ENCODE assay signal across 8 mouse cellular contexts in the genomic region with DNA sequence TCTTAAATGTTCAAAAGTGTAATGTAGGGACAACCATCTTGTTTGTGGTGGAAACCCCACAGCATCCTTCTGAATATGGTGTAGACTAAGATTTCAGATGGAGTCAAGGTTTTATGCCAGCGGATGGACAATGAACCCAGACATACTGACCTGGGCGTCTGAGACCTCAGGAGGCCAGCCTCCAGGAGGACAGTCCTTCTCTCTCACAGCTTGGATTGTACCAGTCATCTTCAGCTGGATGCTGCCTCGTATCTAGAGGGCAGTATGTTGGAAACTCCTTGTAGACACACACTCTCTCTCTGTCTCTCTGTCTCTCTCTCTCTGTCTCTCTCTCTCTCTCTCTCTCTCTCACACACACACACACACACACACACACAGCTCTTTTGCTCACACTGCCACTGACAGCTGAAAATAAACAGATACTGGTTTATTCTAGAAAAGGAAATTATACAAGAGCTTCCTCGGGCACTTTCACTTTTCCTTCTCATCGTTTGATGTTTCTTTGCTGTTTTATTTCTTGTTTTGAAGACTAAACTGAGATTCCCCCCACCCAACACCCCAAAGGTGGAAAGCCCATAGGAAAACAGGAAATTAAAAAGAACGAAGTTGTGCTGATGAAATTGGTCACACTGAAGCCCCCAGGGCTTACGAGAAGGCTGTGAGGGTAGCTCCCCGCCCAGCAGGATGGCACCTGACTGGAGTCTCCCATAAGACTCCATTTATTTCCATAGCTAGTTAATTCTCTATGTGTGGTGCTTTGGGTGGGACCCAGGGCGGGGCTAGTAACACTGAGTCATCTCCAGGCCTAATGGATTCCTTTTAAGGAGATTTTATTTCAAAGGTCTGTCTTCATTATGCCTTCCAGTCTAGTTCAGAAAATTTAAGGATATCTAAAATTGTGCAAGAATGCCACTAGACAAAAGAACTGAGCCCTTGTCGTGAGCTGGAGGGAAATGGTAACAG.
A peak's percentile ranks its signal among the peaks of the same experiment; 100 is the strongest.
DNase-seq lines count a peak whose midpoint lies in the region; ATAC-seq and TF ChIP-seq lines count a peak whose summit lies in the region.
"Had no signal": no experiment of that assay in that cellular context is flagged by ENCODE, and none has a peak within 500 bp of the region (broad histone marks: within the 10 kb centered on the region; RNA-seq: fewer than 3 reads in every experiment).

No protein-coding gene starts in this region.

- peak overlapping the region; percentile 31; the same call in 1 of the 2 replicates for H3K27ac ChIP-seq in lung, embryonic 16.5 days (ENCODE audit: low read length)
- peak overlapping the region; percentile 61 for H3K27ac ChIP-seq in embryonic facial prominence, embryonic 14.5 days (replicated peaks; ENCODE audit: low read depth, low read length)
- H3K27ac ChIP-seq in liver, postnatal 0 days (ENCODE audit: low read depth), result peak overlapping the region; percentile 87
- H3K27ac ChIP-seq: hindbrain, postnatal 0 days had no signal

- H3K36me3 ChIP-seq in lung, embryonic 16.5 days (ENCODE audit: control insufficient read depth, insufficient read depth, low read length), result no peaks in the 10 kb centered on the region
- H3K36me3 ChIP-seq in embryonic facial prominence, embryonic 14.5 days (ENCODE audit: control insufficient read depth, insufficient read depth, low read length), result no peaks in the 10 kb centered on the region
- no peaks in the 10 kb centered on the region for H3K36me3 ChIP-seq in liver, postnatal 0 days (replicated peaks; ENCODE audit: insufficient read depth, low read length)

- DNase-seq in lung, postnatal 4 days, result no peak
- DNase-seq in MN1 (ENCODE audit: low spot score), result peak; percentile 48
- no peak for DNase-seq in embryonic facial prominence, embryonic 14.5 days (ENCODE audit: low spot score)
- DNase-seq in liver, postnatal 0 days, result peak; percentile 47
- no peak for DNase-seq in gastrocnemius, postnatal 36 days
- no peak for DNase-seq in adrenal gland, adult (ENCODE audit: inconsistent age in 2 of 2, low spot score in 1 of 2)

- no peak for TF ChIP-seq CTCF in liver, postnatal 0 days (IDR thresholded peaks at IDR 0.05; ENCODE audit: low read depth)

- intact Hi-C loops in gastrocnemius, postnatal 36 days (cut with DNase I), result no loop called here

- peaks cover 44% of the 10 kb centered on the region for H3K4me1 ChIP-seq in lung, embryonic 16.5 days (replicated peaks; ENCODE audit: control insufficient read depth, insufficient read depth, low read length)
- peaks cover 25% of the 10 kb centered on the region for H3K4me1 ChIP-seq in embryonic facial prominence, embryonic 14.5 days (ENCODE audit: control insufficient read depth, insufficient read depth, low read length)
- H3K4me1 ChIP-seq in liver, postnatal 0 days (ENCODE audit: insufficient read depth), result peaks cover 63% of the 10 kb centered on the region

- 73% methylated on average over 10 of the region's 10 CpGs for WGBS in lung, embryonic 16.5 days
- WGBS in embryonic facial prominence, embryonic 14.5 days, result 63% methylated on average over 10 of the region's 10 CpGs
- 71% methylated on average over 10 of the region's 10 CpGs for WGBS in liver, postnatal 0 days (ENCODE audit: insufficient replicate concordance)

- no peaks in the 10 kb centered on the region for H3K27me3 ChIP-seq in lung, embryonic 16.5 days (ENCODE audit: control insufficient read depth, insufficient read depth, low read depth, low read length)
- H3K27me3 ChIP-seq in embryonic facial prominence, embryonic 14.5 days (replicated peaks; ENCODE audit: control insufficient read depth, insufficient read depth, low read length), result no peaks in the 10 kb centered on the region
- no peaks in the 10 kb centered on the region for H3K27me3 ChIP-seq in liver, postnatal 0 days (ENCODE audit: insufficient read depth, low read length)

- no peak for TF ChIP-seq EP300 in liver, postnatal 0 days (IDR thresholded peaks at IDR 0.05; ENCODE audit: low read depth)

- no peak overlapping the region for H3K9ac ChIP-seq in lung, embryonic 16.5 days (ENCODE audit: low read length)
- H3K9ac ChIP-seq in embryonic facial prominence, embryonic 14.5 days (ENCODE audit: low read depth, low read length), result no peak overlapping the region
- H3K9ac ChIP-seq in liver, postnatal 0 days (replicated peaks), result peak overlapping the region; percentile 16

- H3K9me3 ChIP-seq in lung, embryonic 16.5 days (ENCODE audit: control insufficient read depth, low read length), result no peaks in the 10 kb centered on the region
- 0 out of 2 replicates have a peak, but pooled peaks cover 2% of the 10 kb centered on the region for H3K9me3 ChIP-seq in embryonic facial prominence, embryonic 14.5 days (ENCODE audit: control insufficient read depth, low read length)
- H3K9me3 ChIP-seq in liver, postnatal 0 days (ENCODE audit: low read length), result 0 out of 2 replicates have a peak, but pooled peaks cover under 1% of the 10 kb centered on the region

- H3K4me3 ChIP-seq in lung, embryonic 16.5 days (ENCODE audit: low read length), result no peak overlapping the region
- no peak overlapping the region for H3K4me3 ChIP-seq in embryonic facial prominence, embryonic 14.5 days (ENCODE audit: low read depth, low read length)
- 0 out of 2 replicates have a peak overlapping the region, but pooled peaks have one; percentile 9 for H3K4me3 ChIP-seq in liver, postnatal 0 days (ENCODE audit: low read depth, low read length)

- no peak overlapping the region for H3K4me2 ChIP-seq in lung, embryonic 16.5 days (ENCODE audit: low read depth, low read length)
- no peak overlapping the region; the same call in 1 of the 2 replicates for H3K4me2 ChIP-seq in embryonic facial prominence, embryonic 14.5 days (ENCODE audit: low read depth, low read length)
- H3K4me2 ChIP-seq in liver, postnatal 0 days (ENCODE audit: low read depth, low read length), result peak overlapping the region; percentile 59

- ATAC-seq in lung, embryonic 16.5 days (ENCODE audit: low read depth), result no peak
- no peak for ATAC-seq in embryonic facial prominence, embryonic 14.5 days (ENCODE audit: low read depth)
- ATAC-seq in liver, postnatal 0 days, result peak; percentile 20; the same call in 1 of the 2 replicates
- ATAC-seq: hindbrain, postnatal 0 days had no signal

Comparison
In these comparisons a context has a peak if more than half of its experiments do, and no peak if none do; other contexts are left out.
1. H3K27ac ChIP-seq: peak in every context shown above with its lines; median percentile 87 in liver, postnatal 0 days; 61 in embryonic facial prominence, embryonic 14.5 days; 31 in lung, embryonic 16.5 days.
2. DNase-seq: peak in MN1 (single experiment) and liver, postnatal 0 days (single experiment); none in lung, postnatal 4 days (0 of 2), embryonic facial prominence, embryonic 14.5 days (single experiment), gastrocnemius, postnatal 36 days (0 of 2) and adrenal gland, adult (0 of 2).